Mouse (Mus musculus): ENCODE measurements around the gene Tenm2.

DNA sequence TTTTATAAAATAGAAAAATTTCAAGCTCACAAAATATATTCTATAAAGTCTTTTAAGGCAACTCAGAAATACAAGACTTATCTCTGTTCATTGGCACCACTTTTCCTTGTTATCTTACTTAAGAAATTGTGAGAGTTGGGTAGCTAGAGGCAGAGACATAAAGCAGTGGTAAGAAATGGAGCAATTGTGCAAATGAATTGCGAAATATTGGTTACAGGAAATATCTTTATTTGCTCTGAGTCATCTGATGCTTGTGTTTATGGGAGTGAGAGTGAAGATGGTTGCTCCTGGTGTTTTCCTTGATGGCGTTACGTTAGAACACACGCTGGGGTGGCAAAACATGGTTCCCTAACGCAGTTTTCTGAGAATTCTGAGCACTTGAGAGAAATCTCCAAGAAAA, 156.4 kb downstream of the Tenm2 start:
- TF ChIP-seq CTCF (IDR thresholded peaks at IDR 0.05; ENCODE audit: low read depth, low read length): no peak
- TF ChIP-seq POLR2A (IDR thresholded peaks at IDR 0.05; ENCODE audit: borderline replicate concordance, low read depth, low read length): no peak

All from bone marrow macrophage, adult 2 months (primary cell).